Mouse (Mus musculus) liver, adult 2 months (tissue): ENCODE measurements around the gene Kif9. TPM values are rescaled to one million over a fixed set of nuclear protein-coding genes. Genes with fewer than 3 reads are reported as not detected.

Experiments
- DNase-seq: peaks from one replicate; pipeline ENCODE4 v3.0.0-alpha.2; 2011; ENCODE audit warnings: low read depth, low spot score; ENCODE audit errors: extremely low read depth
- H3K27ac ChIP-seq: fragments of 200-500 bp; replicated peaks from 2 replicates; pipeline ENCODE4 v1.5.1; 2012; ENCODE audit warnings: low read depth, mild to moderate bottlenecking, control low read depth, inconsistent platforms, low read length; ENCODE audit not compliant: insufficient read depth
- H3K27me3 ChIP-seq: fragments of 200-500 bp; 2 replicates; pipeline ENCODE4 v1.6.1; 2012; ENCODE audit warnings: mild to moderate bottlenecking, moderate library complexity, low read length, inconsistent platforms; ENCODE audit not compliant: control insufficient read depth, insufficient read depth
- H3K36me3 ChIP-seq: fragments of 200-500 bp; 2 replicates; pipeline ENCODE4 v1.6.1; 2012; ENCODE audit warnings: low read length, inconsistent platforms; ENCODE audit not compliant: control insufficient read depth, insufficient read depth
- H3K4me1 ChIP-seq: fragments of 200-500 bp; 2 replicates; pipeline ENCODE4 v1.6.1; 2011; ENCODE audit warnings: low read length; ENCODE audit not compliant: control insufficient read depth, insufficient read depth
- H3K4me3 ChIP-seq: fragments of 200-500 bp; 2 replicates; pipeline ENCODE4 v1.5.1; 2011; ENCODE audit warnings: low read depth, mild to moderate bottlenecking, control low read depth, low read length, moderate library complexity; ENCODE audit not compliant: insufficient read depth
- H3K79me2 ChIP-seq: fragments of 200-500 bp; 2 replicates; pipeline ENCODE4 v1.6.1; 2012; ENCODE audit warnings: inconsistent platforms, mild to moderate bottlenecking, low read length, moderate library complexity; ENCODE audit not compliant: control insufficient read depth, insufficient read depth
- H3K9ac ChIP-seq: fragments of 200-500 bp; 2 replicates; pipeline ENCODE4 v1.6.1; 2012; ENCODE audit warnings: low read depth, mild to moderate bottlenecking, control low read depth, inconsistent platforms, low read length
- CTCF ChIP-seq: fragments of 200-500 bp; IDR thresholded peaks from 2 replicates; pipeline ENCODE4 v1.5.1; 2011; ENCODE audit warnings: low read depth, low read length, control low read depth
- POLR2A ChIP-seq: fragments of 200-500 bp; IDR thresholded peaks from 2 replicates; pipeline ENCODE4 v1.6.1; 2011; ENCODE audit warnings: low read length, control low read depth; ENCODE audit not compliant: insufficient read depth; ENCODE audit errors: extremely low read depth
- WGBS: fragments of 180-500 bp; shearing (Covaris S2); methylation state at CpG from one replicate; pipeline ENCODE4 v1.1.7; 2018; 5-methylcytosine and 5-hydroxymethylcytosine counted together
- polyA plus RNA-seq: library from polyadenylated mRNA; depleted of rRNA; stranded (reverse); fragments of >200 nt; gene quantifications from 2 replicates; pipeline ENCODE4 v1.2.3, GENCODE M21; 2012
- total RNA-seq: library from RNA; depleted of rRNA; stranded (reverse); fragments of >200 nt; gene quantifications from 2 replicates; pipeline ENCODE4 v1.2.3, GENCODE M21; 2014

Gene Kif9
- total and polyA plus RNA-seq, 2 experiments: 0.18 to 0.55 TPM

DNA sequence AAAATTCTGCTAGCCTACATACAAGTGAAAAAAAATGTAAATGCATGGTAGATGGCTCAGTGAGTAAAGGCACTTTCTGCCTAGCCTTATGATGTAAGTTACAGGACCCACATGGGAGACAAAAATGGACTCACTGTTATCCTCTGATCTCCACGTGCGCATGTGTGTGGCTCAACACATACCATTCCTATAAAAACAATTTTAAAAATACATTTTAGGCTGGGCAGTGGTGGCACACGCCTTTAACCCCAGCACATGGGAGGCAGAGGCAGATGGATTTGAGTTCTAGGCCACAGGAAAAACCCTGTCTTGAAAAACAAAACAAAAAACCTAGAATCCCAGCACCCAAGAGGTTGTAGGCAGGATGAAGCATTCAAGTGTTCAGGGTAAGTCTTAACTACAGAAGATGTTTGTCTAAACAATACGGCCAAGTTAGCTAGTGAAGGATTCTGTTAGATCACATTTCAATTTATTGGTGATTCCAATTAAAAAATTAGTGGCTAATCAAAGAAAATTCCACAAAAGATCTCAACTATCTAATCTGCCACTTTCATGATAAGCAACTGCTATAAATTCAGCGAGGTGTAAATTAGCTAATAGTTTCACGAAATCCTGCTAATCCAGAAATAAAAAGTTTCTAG is 54.5 kb downstream of the Kif9 start:
- H3K79me2 ChIP-seq: peaks cover 23% of the 10 kb centered on the region; the same call in 1 of the 2 replicates
- H3K36me3 ChIP-seq: no peaks in the 10 kb centered on the region
- 39% methylated on average over 6 of the region's 6 CpGs for WGBS
- TF ChIP-seq POLR2A (no peak), CTCF (no peak)
- no peak overlapping the region for H3K4me3 ChIP-seq
- peaks cover 13% of the 10 kb centered on the region for H3K4me1 ChIP-seq
- no peak overlapping the region for H3K27ac ChIP-seq
- H3K27me3 ChIP-seq: no peaks in the 10 kb centered on the region
- DNase-seq: no peak
- H3K9ac ChIP-seq: no peak overlapping the region

DNA sequence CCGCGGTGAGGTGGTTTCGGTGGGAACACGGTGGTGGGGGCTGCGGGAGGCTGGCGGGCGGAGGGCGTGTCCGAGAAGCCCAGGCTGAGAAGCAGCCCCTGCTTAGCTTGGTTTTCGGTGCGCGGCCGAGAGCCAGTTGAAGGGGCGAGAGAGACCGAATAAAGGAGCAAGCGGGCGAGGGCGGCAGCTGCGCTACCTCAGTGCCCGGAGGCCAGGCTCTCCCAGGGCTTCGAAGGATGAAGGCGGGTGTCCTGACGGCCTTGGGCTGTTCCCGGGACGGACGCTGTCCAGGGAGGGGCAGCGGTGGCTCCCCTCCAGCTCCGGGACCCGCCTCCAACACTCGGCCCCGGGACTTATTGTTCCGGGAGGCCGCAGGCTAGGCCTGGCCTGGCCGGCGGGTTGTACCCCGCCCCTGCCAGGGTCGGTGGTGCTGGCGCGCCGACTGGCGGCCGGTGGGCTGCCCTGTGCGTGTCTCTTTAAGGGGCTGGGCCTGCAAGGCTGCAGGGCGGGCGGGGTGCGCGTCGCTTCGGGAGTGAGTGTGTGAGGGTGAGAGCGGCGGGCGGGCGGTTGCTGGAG is 55.2 kb downstream of the Kif9 start:
- peak; percentile 83 for DNase-seq
- no peaks in the 10 kb centered on the region for H3K27me3 ChIP-seq
- H3K79me2 ChIP-seq: peaks cover 27% of the 10 kb centered on the region; the same call in 1 of the 2 replicates
- under 1% methylated on average over 51 of the region's 53 CpGs for WGBS
- peak overlapping the region; percentile 63 for H3K27ac ChIP-seq
- peak overlapping the region; percentile 76 for H3K9ac ChIP-seq
- no peaks in the 10 kb centered on the region for H3K36me3 ChIP-seq
- TF ChIP-seq POLR2A (peak; percentile 7; the same call in 1 of the 2 replicates), CTCF (peak; percentile 74)
- peaks cover 16% of the 10 kb centered on the region for H3K4me1 ChIP-seq
- peak overlapping the region; percentile 81 for H3K4me3 ChIP-seq

GRCm38 (mm10) chr9:110532538-110533291 is 56.0 kb downstream of the Kif9 start, which contains the start of gene Setd2:
Gene Setd2, plus strand, starts transcription at chr9:110532597.
- Histone ChIP-seq H3K79me2 (peaks cover 30% of the 10 kb centered on the region; the same call in 1 of the 2 replicates), H3K9ac (peak within 1 kb of the TSS; percentile 99), H3K4me3 (peak within 1 kb of the TSS; percentile 81), H3K27me3 (no peaks in the 10 kb centered on the region), H3K36me3 (no peaks in the 10 kb centered on the region), H3K27ac (peak within 1 kb of the TSS; percentile 95), H3K4me1 (peaks cover 17% of the 10 kb centered on the region)
- DNase-seq: peak; percentile 52
- no peak for TF ChIP-seq POLR2A
- WGBS: under 1% methylated on average over 96 of the region's 109 CpGs

- peak overlapping the region; percentile 81; the same call in 1 of the 2 replicates for H3K4me3 ChIP-seq
- no peaks in the 10 kb centered on the region for H3K36me3 ChIP-seq
- H3K27ac ChIP-seq: 0 out of 2 replicates have a peak overlapping the region, but pooled peaks have one; percentile 19
- peaks cover 30% of the 10 kb centered on the region; the same call in 1 of the 2 replicates for H3K79me2 ChIP-seq
- no peaks in the 10 kb centered on the region for H3K27me3 ChIP-seq
- peak overlapping the region; percentile 42 for H3K9ac ChIP-seq
- 8% methylated on average over 5 of the region's 5 CpGs for WGBS
- DNase-seq: no peak
- TF ChIP-seq POLR2A: no peak
- TF ChIP-seq CTCF: no peak
- H3K4me1 ChIP-seq: peaks cover 18% of the 10 kb centered on the region
Measured at GRCm38 (mm10) chr9:110533645-110534044, 56.9 kb downstream of the Kif9 start.

- WGBS: 71% methylated on average over 2 of the region's 2 CpGs
- H3K9ac ChIP-seq: no peak overlapping the region
- peaks cover 24% of the 10 kb centered on the region for H3K4me1 ChIP-seq
Measured at GRCm38 (mm10) chr9:110535114-110535513, 58.4 kb downstream of the Kif9 start.

More at GRCm38 (mm10) chr9:110535114-110535513, 58.4 kb downstream of the Kif9 start:
- H3K4me3 ChIP-seq: no peak overlapping the region
- H3K27ac ChIP-seq: no peak overlapping the region
- no peak for DNase-seq
- H3K79me2 ChIP-seq: peaks cover 34% of the 10 kb centered on the region; the same call in 1 of the 2 replicates
- no peak for TF ChIP-seq CTCF
- TF ChIP-seq POLR2A: no peak
- H3K27me3 ChIP-seq: no peaks in the 10 kb centered on the region
- H3K36me3 ChIP-seq: no peaks in the 10 kb centered on the region
